20 mouse cellular contexts compared by ENCODE assay signal in the genomic region with DNA sequence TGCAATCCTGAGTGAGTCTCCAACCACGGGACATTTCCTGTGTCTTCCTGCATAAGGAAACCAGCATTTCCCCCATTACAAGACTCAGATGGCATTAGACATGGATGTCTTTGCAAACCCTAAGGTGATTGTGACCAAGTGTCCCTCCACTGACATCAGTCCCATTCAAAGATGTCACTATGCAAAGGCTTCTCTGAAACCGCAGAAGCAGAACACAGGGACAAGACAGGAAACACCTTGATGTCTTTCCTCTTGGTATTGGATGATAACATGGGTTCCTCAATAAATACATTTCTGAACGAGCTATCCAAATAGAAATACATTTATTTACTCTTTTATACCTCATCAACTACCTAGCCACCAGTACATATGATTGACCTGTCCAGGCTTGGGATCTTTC. TPM values are rescaled to one million over a fixed set of nuclear protein-coding genes. Genes with fewer than 3 reads are reported as not detected.
"Had no signal": no experiment of that assay in that cellular context is flagged by ENCODE, and none has a peak within 500 bp of the region (broad histone marks: within the 10 kb centered on the region; RNA-seq: fewer than 3 reads in every experiment).

No protein-coding gene starts in this region.

- H3K9me3 ChIP-seq: limb, embryonic 15.5 days; liver, embryonic 12.5 days; megakaryocyte, embryonic 14.5 days; midbrain, embryonic 15.5 days; neural tube, embryonic 13.5 days had no signal

- H3K36me3 ChIP-seq: limb, embryonic 15.5 days; liver, embryonic 12.5 days; midbrain, embryonic 15.5 days; neural tube, embryonic 13.5 days had no signal

- H3K9ac ChIP-seq: limb, embryonic 15.5 days; liver, embryonic 12.5 days; lung, embryonic 14.5 days; midbrain, embryonic 15.5 days; neural tube, embryonic 13.5 days had no signal

- H3K4me3 ChIP-seq: limb, embryonic 15.5 days; liver, embryonic 12.5 days; megakaryocyte, embryonic 14.5 days; midbrain, embryonic 15.5 days; neural tube, embryonic 13.5 days had no signal

- H3K27ac ChIP-seq: limb, embryonic 15.5 days; liver, embryonic 12.5 days; midbrain, embryonic 15.5 days; neural tube, embryonic 13.5 days; stomach, postnatal 0 days had no signal

- H3K27me3 ChIP-seq: limb, embryonic 15.5 days; liver, embryonic 12.5 days; megakaryocyte, embryonic 14.5 days; midbrain, embryonic 15.5 days; neural tube, embryonic 13.5 days had no signal

- DNase-seq: layer of hippocampus, adult 9-11 months; layer of hippocampus, postnatal 36 days; lung, embryonic 14.5 days; lung, postnatal 10 days; lung, postnatal 4 days; right cerebral cortex, adult 18-20 months; right cerebral cortex, postnatal 25 days; thymus, postnatal 14 days had no signal

- ATAC-seq: inflammation-experienced regulatory T-cells, adult 6 months; liver, embryonic 12.5 days; midbrain, embryonic 15.5 days had no signal

- H3K4me2 ChIP-seq: limb, embryonic 15.5 days; liver, embryonic 12.5 days; lung, embryonic 14.5 days; midbrain, embryonic 11.5 days; midbrain, embryonic 15.5 days; neural tube, embryonic 13.5 days had no signal

- H3K4me1 ChIP-seq: limb, embryonic 15.5 days; liver, embryonic 12.5 days; megakaryocyte, embryonic 14.5 days; midbrain, embryonic 15.5 days; neural tube, embryonic 13.5 days had no signal

RNA-seq across cellular contexts. Expression of a gene that starts 1.4 kb away (rescaled TPM):
- total RNA-seq: layer of hippocampus, postnatal 36 days; left cerebral cortex, adult 8-10 months; left cerebral cortex, postnatal 25 days had no signal
- polyA plus RNA-seq: inflammation-experienced regulatory T-cells, adult 6 months; limb, embryonic 11.5 days; liver, embryonic 12.5 days; lung, embryonic 14.5 days; midbrain, embryonic 11.5 days; neural tube, embryonic 13.5 days had no signal

RNA-seq across cellular contexts. Expression of a gene that starts 42.2 kb away (rescaled TPM):
- polyA plus RNA-seq: inflammation-experienced regulatory T-cells, adult 6 months; limb, embryonic 11.5 days; liver, embryonic 12.5 days; liver, embryonic 16.5 days; stomach, postnatal 0 days had no signal
